Mouse (Mus musculus): ENCODE data around the gene Chfr. TPM values are rescaled to one million over a fixed set of nuclear protein-coding genes. Genes with fewer than 3 reads are reported as not detected.
A peak's percentile ranks its signal among the peaks of the same experiment; 100 is the strongest.

Gene Chfr
- polyA plus RNA-seq, 1 experiment: 65.1 TPM

DNA sequence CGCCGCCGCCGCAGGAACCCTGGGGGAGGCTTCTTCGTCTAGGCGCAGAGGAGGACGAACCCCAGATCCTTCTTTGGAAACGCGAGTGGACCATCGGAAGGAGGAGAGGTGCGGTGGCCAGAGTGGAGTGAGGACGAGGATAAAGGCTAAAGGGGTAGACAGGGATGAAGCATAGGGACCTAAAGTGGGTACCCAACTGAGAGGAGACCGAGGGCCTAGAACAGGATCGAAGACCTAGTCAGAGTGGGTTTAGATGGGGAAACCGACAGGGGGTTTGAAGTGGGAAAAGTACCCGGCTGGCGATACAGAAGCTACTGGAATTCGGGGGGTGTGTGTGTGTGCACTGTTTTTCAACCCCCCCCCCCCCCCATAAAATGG lies 434 bp downstream of the Chfr start:
- H3K4me1 ChIP-seq (ENCODE audit: control insufficient read depth, insufficient read depth, insufficient read length, low read length): no peaks in the 10 kb centered on the region
- peaks cover 6% of the 10 kb centered on the region; the same call in 1 of the 2 replicates for H3K36me3 ChIP-seq (ENCODE audit: control insufficient read depth, insufficient read depth, low read length)
- H3K27me3 ChIP-seq (ENCODE audit: control insufficient read depth, insufficient read depth, low read length): no peaks in the 10 kb centered on the region
- peak overlapping the region; percentile 77 for H3K4me3 ChIP-seq (ENCODE audit: low read depth, low read length)
- TF ChIP-seq POLR2A (IDR thresholded peaks at IDR 0.05; ENCODE audit: low read depth, low read length) (no peak), CTCF (IDR thresholded peaks at IDR 0.05; ENCODE audit: extremely low read depth, insufficient read length, insufficient replicate concordance, low read depth, low read length) (no peak)
- 3% methylated on average over 18 of the region's 18 CpGs for WGBS
- peak overlapping the region; percentile 2; the same call in 1 of the 2 replicates for H3K27ac ChIP-seq (ENCODE audit: insufficient read depth, low read depth, low read length)

DNA sequence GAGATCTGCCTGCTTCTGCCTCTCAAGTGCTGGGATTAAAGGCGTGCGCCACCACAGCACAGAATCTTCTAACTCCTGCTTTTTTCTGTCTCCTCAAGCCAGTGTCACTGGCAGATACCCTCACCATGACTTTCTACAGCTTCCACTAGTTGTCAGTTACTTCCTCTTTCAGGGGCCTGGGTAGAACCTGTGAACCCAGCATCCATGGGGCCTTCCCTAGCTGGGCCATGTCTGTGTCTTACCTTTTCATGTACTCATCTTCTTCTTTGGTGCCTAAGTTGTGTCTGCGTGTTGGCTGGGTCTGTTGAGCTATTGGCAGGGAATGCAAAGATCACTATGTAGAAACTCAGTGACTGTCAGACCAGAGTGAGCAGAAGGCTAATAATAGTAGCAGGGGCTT lies 2.2 kb downstream of the Chfr start:
- H3K4me3 ChIP-seq (ENCODE audit: low read depth, low read length): no peak overlapping the region
- H3K27ac ChIP-seq (ENCODE audit: insufficient read depth, low read depth, low read length): no peak overlapping the region
- no peaks in the 10 kb centered on the region for H3K4me1 ChIP-seq (ENCODE audit: control insufficient read depth, insufficient read depth, insufficient read length, low read length)
- TF ChIP-seq CTCF (IDR thresholded peaks at IDR 0.05; ENCODE audit: extremely low read depth, insufficient read length, insufficient replicate concordance, low read depth, low read length) (no peak), POLR2A (IDR thresholded peaks at IDR 0.05; ENCODE audit: low read depth, low read length) (no peak)
- whole genome bisulfite sequencing: 96% methylated on average over 3 of the region's 3 CpGs
- no peaks in the 10 kb centered on the region for H3K27me3 ChIP-seq (ENCODE audit: control insufficient read depth, insufficient read depth, low read length)
- H3K36me3 ChIP-seq (ENCODE audit: control insufficient read depth, insufficient read depth, low read length): peaks cover 6% of the 10 kb centered on the region

- H3K27me3 ChIP-seq (ENCODE audit: control insufficient read depth, insufficient read depth, low read length): no peaks in the 10 kb centered on the region
- H3K27ac ChIP-seq (ENCODE audit: insufficient read depth, low read depth, low read length): no peak overlapping the region
- no peak overlapping the region for H3K4me3 ChIP-seq (ENCODE audit: low read depth, low read length)
- H3K4me1 ChIP-seq (ENCODE audit: control insufficient read depth, insufficient read depth, insufficient read length, low read length): no peaks in the 10 kb centered on the region
- peaks cover 14% of the 10 kb centered on the region for H3K36me3 ChIP-seq (ENCODE audit: control insufficient read depth, insufficient read depth, low read length)
- WGBS: 98% methylated on average over 3 of the region's 3 CpGs
- TF ChIP-seq CTCF (IDR thresholded peaks at IDR 0.05; ENCODE audit: extremely low read depth, insufficient read length, insufficient replicate concordance, low read depth, low read length): no peak
- TF ChIP-seq POLR2A (IDR thresholded peaks at IDR 0.05; ENCODE audit: low read depth, low read length): no peak
Observed at GRCm38 (mm10) chr5:110139325-110139724, 3.7 kb downstream of the Chfr start.

DNA sequence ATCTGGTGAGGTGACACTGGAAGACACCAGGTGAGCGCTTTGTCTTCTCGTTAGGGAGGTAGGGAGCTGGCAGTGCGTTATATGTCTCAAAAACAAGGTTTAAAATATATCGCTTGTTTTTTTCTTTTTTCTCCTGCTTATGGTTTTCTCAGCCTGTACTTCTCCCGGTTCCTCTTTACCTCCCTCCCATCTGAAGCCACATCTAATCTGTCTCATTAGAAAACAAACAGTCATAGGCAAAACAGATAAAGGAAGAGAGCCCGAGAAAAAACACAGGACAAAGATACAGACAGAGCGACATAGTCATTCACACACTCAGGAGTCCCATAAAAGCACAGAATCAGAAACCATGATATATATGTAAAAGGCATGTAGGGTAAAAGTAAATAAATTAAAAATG lies 4.8 kb downstream of the Chfr start:
- WGBS: 89% methylated on average over 7 of the region's 7 CpGs
- Histone ChIP-seq H3K27ac (ENCODE audit: insufficient read depth, low read depth, low read length) (no peak overlapping the region), H3K4me1 (ENCODE audit: control insufficient read depth, insufficient read depth, insufficient read length, low read length) (no peaks in the 10 kb centered on the region), H3K4me3 (ENCODE audit: low read depth, low read length) (no peak overlapping the region), H3K36me3 (ENCODE audit: control insufficient read depth, insufficient read depth, low read length) (peaks cover 22% of the 10 kb centered on the region), H3K27me3 (ENCODE audit: control insufficient read depth, insufficient read depth, low read length) (no peaks in the 10 kb centered on the region)
- TF ChIP-seq POLR2A (IDR thresholded peaks at IDR 0.05; ENCODE audit: low read depth, low read length) (no peak), CTCF (IDR thresholded peaks at IDR 0.05; ENCODE audit: extremely low read depth, insufficient read length, insufficient replicate concordance, low read depth, low read length) (no peak)

DNA sequence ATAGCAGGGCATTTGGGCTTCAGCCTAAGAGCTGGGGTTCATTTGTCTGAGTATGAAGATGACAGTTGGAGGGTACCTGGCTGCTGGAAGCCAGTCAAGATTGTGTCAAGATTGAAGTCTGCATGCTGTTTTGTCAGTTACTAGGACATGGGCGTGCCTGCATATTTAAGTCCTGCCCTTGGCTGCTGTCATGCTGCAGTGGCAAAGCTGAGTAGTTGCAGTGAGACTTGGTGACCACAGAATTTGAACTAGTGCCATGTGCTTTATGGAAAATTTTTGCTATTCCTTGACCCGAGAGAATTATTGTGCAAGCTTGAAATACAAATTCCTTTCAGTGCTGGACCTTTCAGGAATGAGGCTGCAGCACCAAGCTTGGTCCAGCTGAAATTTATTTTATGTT lies 6.7 kb downstream of the Chfr start:
- Histone ChIP-seq H3K4me1 (ENCODE audit: control insufficient read depth, insufficient read depth, insufficient read length, low read length) (no peaks in the 10 kb centered on the region), H3K27ac (ENCODE audit: insufficient read depth, low read depth, low read length) (no peak overlapping the region), H3K4me3 (ENCODE audit: low read depth, low read length) (no peak overlapping the region), H3K36me3 (ENCODE audit: control insufficient read depth, insufficient read depth, low read length) (peaks cover 36% of the 10 kb centered on the region), H3K27me3 (ENCODE audit: control insufficient read depth, insufficient read depth, low read length) (no peaks in the 10 kb centered on the region)
- TF ChIP-seq CTCF (IDR thresholded peaks at IDR 0.05; ENCODE audit: extremely low read depth, insufficient read length, insufficient replicate concordance, low read depth, low read length) (no peak), POLR2A (IDR thresholded peaks at IDR 0.05; ENCODE audit: low read depth, low read length) (no peak)
- 79% methylated on average over 2 of the region's 2 CpGs for WGBS

GRCm38 (mm10) chr5:110143007-110143406 lies 7.4 kb downstream of the Chfr start:
- TF ChIP-seq CTCF (IDR thresholded peaks at IDR 0.05; ENCODE audit: extremely low read depth, insufficient read length, insufficient replicate concordance, low read depth, low read length) (peak; percentile 49; the same call in 1 of the 2 replicates), POLR2A (IDR thresholded peaks at IDR 0.05; ENCODE audit: low read depth, low read length) (no peak)
- 88% methylated on average over 5 of the region's 5 CpGs for WGBS
- Histone ChIP-seq H3K27me3 (ENCODE audit: control insufficient read depth, insufficient read depth, low read length) (no peaks in the 10 kb centered on the region), H3K4me1 (ENCODE audit: control insufficient read depth, insufficient read depth, insufficient read length, low read length) (no peaks in the 10 kb centered on the region), H3K4me3 (ENCODE audit: low read depth, low read length) (no peak overlapping the region), H3K36me3 (ENCODE audit: control insufficient read depth, insufficient read depth, low read length) (peaks cover 39% of the 10 kb centered on the region), H3K27ac (ENCODE audit: insufficient read depth, low read depth, low read length) (no peak overlapping the region)

DNA sequence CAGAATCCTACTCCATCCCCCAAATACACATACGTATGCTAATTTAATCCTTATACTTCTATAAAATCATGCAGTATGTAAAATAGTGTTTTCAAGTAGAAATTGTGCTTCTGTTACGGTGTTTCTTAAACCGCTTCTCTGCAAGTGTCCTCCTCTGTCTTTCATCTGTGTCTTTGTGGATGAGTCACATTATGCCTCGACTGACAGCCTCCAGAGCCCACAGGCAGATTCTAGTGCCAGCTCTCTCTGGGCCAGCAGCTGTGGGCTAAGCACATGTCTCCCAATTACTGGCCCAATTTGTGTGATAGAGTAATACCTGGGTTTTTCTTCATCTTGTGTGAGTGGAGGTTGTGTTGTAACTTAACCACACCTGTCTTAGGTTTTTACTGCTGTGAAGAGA lies 33.7 kb downstream of the Chfr start:
- Histone ChIP-seq H3K27me3 (ENCODE audit: control insufficient read depth, insufficient read depth, low read length) (no peaks in the 10 kb centered on the region), H3K27ac (ENCODE audit: insufficient read depth, low read depth, low read length) (no peak overlapping the region), H3K4me3 (ENCODE audit: low read depth, low read length) (no peak overlapping the region), H3K4me1 (ENCODE audit: control insufficient read depth, insufficient read depth, insufficient read length, low read length) (no peaks in the 10 kb centered on the region), H3K36me3 (ENCODE audit: control insufficient read depth, insufficient read depth, low read length) (peaks cover 55% of the 10 kb centered on the region)
- TF ChIP-seq CTCF (IDR thresholded peaks at IDR 0.05; ENCODE audit: extremely low read depth, insufficient read length, insufficient replicate concordance, low read depth, low read length) (no peak), POLR2A (IDR thresholded peaks at IDR 0.05; ENCODE audit: low read depth, low read length) (no peak)
- 96% methylated on average over 4 of the region's 4 CpGs for WGBS

Data from small intestine, adult 2 months (tissue).